ENCODE assay signal across 25 mouse cellular contexts in genomic region chr3:90461935-90462334, GRCm38 (mm10). TPM values are rescaled to one million over a fixed set of nuclear protein-coding genes. Genes with fewer than 3 reads are reported as not detected.
"Had no signal": no experiment of that assay in that cellular context is flagged by ENCODE, and none has a peak within 500 bp of the region (broad histone marks: within the 10 kb centered on the region; RNA-seq: fewer than 3 reads in every experiment).

No protein-coding gene starts in this region.

- H3K4me1 ChIP-seq: embryonic facial prominence, embryonic 12.5 days had no signal

- DNase-seq: cerebellum, adult 8-10 months; cerebellum, adult 9-10 months; cerebellum, adult 9-11 months; cerebellum, postnatal 10 days; cerebellum, postnatal 14 days; cerebellum, postnatal 25 days; cerebellum, postnatal 36 days; embryo, embryonic 11 days; forebrain, postnatal 0 days; gastrocnemius, postnatal 14 days; gastrocnemius, postnatal 25 days; gastrocnemius, postnatal 36 days; heart, adult 18-20 months; heart, adult 2 months had no signal

- H3K27ac ChIP-seq: embryonic facial prominence, embryonic 10.5 days; embryonic facial prominence, embryonic 12.5 days; embryonic facial prominence, embryonic 13.5 days; embryonic facial prominence, embryonic 15.5 days; forebrain, embryonic 10.5 days; forebrain, embryonic 12.5 days; forebrain, embryonic 13.5 days; forebrain, embryonic 15.5 days; heart, adult 2 months; heart, embryonic 10.5 days had no signal

- H3K4me3 ChIP-seq: embryonic facial prominence, embryonic 10.5 days; embryonic facial prominence, embryonic 12.5 days; embryonic facial prominence, embryonic 13.5 days; embryonic facial prominence, embryonic 15.5 days; erythroblast, embryonic 14.5 days; forebrain, embryonic 10.5 days; forebrain, embryonic 12.5 days; forebrain, embryonic 13.5 days; forebrain, embryonic 15.5 days; heart, adult 2 months; heart, embryonic 10.5 days had no signal

RNA-seq across cellular contexts. Expression of gene Npr1, which starts 3.7 kb away (rescaled TPM):
- total RNA-seq: common myeloid progenitor, adult 5-6 weeks had no signal
